In the genomic region with DNA sequence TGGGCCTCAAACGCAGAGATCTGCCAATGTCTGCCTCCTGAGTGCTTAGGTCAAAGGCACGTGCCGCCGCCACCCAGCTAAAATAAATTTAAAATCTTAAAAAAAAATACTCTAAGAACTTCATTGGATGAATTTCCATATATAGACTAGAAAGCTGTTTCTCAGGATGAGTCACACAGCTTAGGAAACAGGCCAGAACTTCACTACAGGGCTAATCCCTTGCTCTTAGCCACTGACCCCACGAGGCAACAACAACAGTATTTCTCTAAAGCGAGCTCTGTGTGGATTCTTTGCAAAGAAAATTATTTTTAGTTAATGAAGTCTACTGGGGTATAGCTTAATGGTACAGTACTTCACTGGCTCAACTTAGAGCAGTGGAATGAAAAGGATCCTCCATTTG, we compare ENCODE assay signal across 30 mouse cellular contexts. TPM values are rescaled to one million over a fixed set of nuclear protein-coding genes. Genes with fewer than 3 reads are reported as not detected.
DNase-seq lines count a peak whose midpoint lies in the region; ATAC-seq lines count a peak whose summit lies in the region.
"Had no signal": no experiment of that assay in that cellular context is flagged by ENCODE, and none has a peak within 500 bp of the region (broad histone marks: within the 10 kb centered on the region; RNA-seq: fewer than 3 reads in every experiment).

No protein-coding gene starts in this region.

- H3K27me3 ChIP-seq in stomach, embryonic 16.5 days (ENCODE audit: control insufficient read depth, insufficient read depth, low read length) = no peaks in the 10 kb centered on the region
- H3K27me3 ChIP-seq: embryonic facial prominence, embryonic 12.5 days; intestine, embryonic 15.5 days; midbrain, embryonic 12.5 days; neural tube, embryonic 12.5 days; stomach, embryonic 15.5 days had no signal

- 61% methylated on average over 6 of the region's 6 CpGs for WGBS in stomach, embryonic 16.5 days

- no peak overlapping the region for H3K4me3 ChIP-seq in stomach, embryonic 16.5 days (replicated peaks; ENCODE audit: low read length)
- H3K4me3 ChIP-seq: embryonic facial prominence, embryonic 12.5 days; intestine, embryonic 15.5 days; megakaryocyte, embryonic 14.5 days; midbrain, embryonic 12.5 days; myocyte; neural tube, embryonic 12.5 days; stomach, embryonic 15.5 days had no signal

- ATAC-seq in stomach, embryonic 16.5 days (ENCODE audit: insufficient read depth, low FRiP score) = peak; percentile 54; the same call in 1 of the 2 replicates

- H3K4me2 ChIP-seq in stomach, embryonic 16.5 days (ENCODE audit: low read depth, low read length) = no peak overlapping the region
- H3K4me2 ChIP-seq: embryonic facial prominence, embryonic 12.5 days; intestine, embryonic 15.5 days; midbrain, embryonic 12.5 days; neural tube, embryonic 12.5 days; stomach, embryonic 15.5 days had no signal

- DNase-seq in 3T3-L1 (ENCODE audit: low read depth, low spot score) = peak; percentile 79
- DNase-seq in Muller cell, postnatal 12 days (ENCODE audit: inconsistent ontology term) = peak; percentile 20
- DNase-seq in brain, adult 2 months (ENCODE audit: low read depth, low spot score) = peak; percentile 26
- DNase-seq in heart, postnatal 10 days = no peak
- DNase-seq in retina, postnatal 1 day = no peak
- no peak for DNase-seq in thymus, postnatal 25 days

- H3K27ac ChIP-seq in stomach, embryonic 16.5 days (ENCODE audit: low read length) = peak overlapping the region; percentile 52
- H3K27ac ChIP-seq: embryonic facial prominence, embryonic 12.5 days; intestine, embryonic 15.5 days; liver, embryonic 14.5 days; midbrain, embryonic 12.5 days; neural tube, embryonic 12.5 days; stomach, embryonic 15.5 days had no signal

- H3K36me3 ChIP-seq in stomach, embryonic 16.5 days (ENCODE audit: control insufficient read depth, insufficient read depth, low read length) = no peaks in the 10 kb centered on the region
- H3K36me3 ChIP-seq: embryonic facial prominence, embryonic 12.5 days; intestine, embryonic 15.5 days; midbrain, embryonic 12.5 days; neural tube, embryonic 12.5 days; stomach, embryonic 15.5 days had no signal

- H3K9me3 ChIP-seq in stomach, embryonic 16.5 days (replicated peaks; ENCODE audit: control insufficient read depth, low read length) = no peaks in the 10 kb centered on the region
- H3K9me3 ChIP-seq: embryonic facial prominence, embryonic 12.5 days; intestine, embryonic 15.5 days; megakaryocyte, embryonic 14.5 days; midbrain, embryonic 12.5 days; neural tube, embryonic 12.5 days; stomach, embryonic 15.5 days had no signal

- intact Hi-C loops in heart, postnatal 10 days (cut with DNase I) = no loop called here

- no peak overlapping the region for H3K9ac ChIP-seq in stomach, embryonic 16.5 days (ENCODE audit: low read length)
- H3K9ac ChIP-seq: embryonic facial prominence, embryonic 12.5 days; intestine, embryonic 15.5 days; liver, embryonic 14.5 days; midbrain, embryonic 12.5 days; neural tube, embryonic 12.5 days; stomach, embryonic 15.5 days had no signal

- H3K4me1 ChIP-seq in stomach, embryonic 16.5 days (ENCODE audit: control insufficient read depth, insufficient read depth, low read length) = no peaks in the 10 kb centered on the region
- H3K4me1 ChIP-seq: embryonic facial prominence, embryonic 12.5 days; intestine, embryonic 15.5 days; midbrain, embryonic 12.5 days; neural tube, embryonic 12.5 days; stomach, embryonic 15.5 days had no signal

RNA-seq across cellular contexts. Expression of gene Timm8a2, which starts 26.9 kb away (rescaled TPM):
- not detected in 2 replicates for polyA plus RNA-seq in stomach, embryonic 16.5 days (2015; fragmentation: Nextera tagmentation; extraction: Ambion mirVana)
- total RNA-seq in heart, postnatal 10 days (2021) = not detected
- total RNA-seq: adrenal gland, adult 18-20 months; adrenal gland, postnatal 36 days; gastrocnemius, postnatal 10 days; granulocyte monocyte progenitor cell, adult 5-6 weeks; heart, postnatal 25 days had no signal
- polyA plus RNA-seq: embryonic facial prominence, embryonic 12.5 days; forebrain, embryonic 11.5 days; forebrain, embryonic 16.5 days; heart, embryonic 14.5 days; hindbrain, embryonic 11.5 days; hindbrain, embryonic 16.5 days; intestine, embryonic 15.5 days; kidney, adult 2 months; kidney, embryonic 16.5 days; limb, embryonic 11.5 days; liver, embryonic 14.5 days; lung, adult 2 months; midbrain, embryonic 12.5 days; midbrain, postnatal 0 days; myocyte; neural tube, embryonic 12.5 days; stomach, embryonic 15.5 days had no signal

RNA-seq across cellular contexts. Expression of gene Tm9sf2, which starts 45.5 kb away (rescaled TPM):
- 206 and 209 TPM in 2 replicates for polyA plus RNA-seq in stomach, embryonic 16.5 days (2015; fragmentation: Nextera tagmentation; extraction: Ambion mirVana)
- total RNA-seq in heart, postnatal 10 days (2021) = 100 to 1,000 TPM; 109 to 112 TPM

Comparison
In these comparisons a context has a peak if more than half of its experiments do, and no peak if none do; other contexts are left out.
1. DNase-seq: peak in 3T3-L1 (single experiment), Muller cell, postnatal 12 days (single experiment) and brain, adult 2 months (single experiment); none in heart, postnatal 10 days (0 of 2), retina, postnatal 1 day (single experiment) and thymus, postnatal 25 days (single experiment).